Comparison of ENCODE assay signal across 29 mouse cellular contexts in genomic region chr2:79398831-79399230, GRCm38 (mm10). TPM values are rescaled to one million over a fixed set of nuclear protein-coding genes. Genes with fewer than 3 reads are reported as not detected.
DNase-seq lines count a peak whose midpoint lies in the region; ATAC-seq lines count a peak whose summit lies in the region.
"Had no signal": no experiment of that assay in that cellular context is flagged by ENCODE, and none has a peak within 500 bp of the region (broad histone marks: within the 10 kb centered on the region; RNA-seq: fewer than 3 reads in every experiment).

No protein-coding gene starts in this region.

- no peak overlapping the region for H3K4me3 ChIP-seq in intestine, embryonic 15.5 days (replicated peaks)
- no peak overlapping the region for H3K4me3 ChIP-seq in intestine, embryonic 16.5 days (ENCODE audit: low read length)
- H3K4me3 ChIP-seq in midbrain, embryonic 14.5 days (replicated peaks; ENCODE audit: low read depth, low read length): no peak overlapping the region
- H3K4me3 ChIP-seq: forebrain, embryonic 10.5 days; gastrocnemius, adult 2 months; heart, embryonic 13.5 days; left cerebral cortex, adult 2 months; limb, embryonic 10.5 days had no signal

- H3K27ac ChIP-seq in intestine, embryonic 15.5 days: no peak overlapping the region
- no peak overlapping the region for H3K27ac ChIP-seq in intestine, embryonic 16.5 days (ENCODE audit: low read length)
- H3K27ac ChIP-seq in midbrain, embryonic 14.5 days (replicated peaks; ENCODE audit: low read depth, low read length): 0 out of 2 replicates have a peak overlapping the region, but pooled peaks have one; percentile 5
- H3K27ac ChIP-seq: forebrain, embryonic 10.5 days; gastrocnemius, adult 2 months; heart, embryonic 13.5 days; left cerebral cortex, adult 2 months; limb, embryonic 10.5 days had no signal

- no peak overlapping the region for H3K4me2 ChIP-seq in intestine, embryonic 15.5 days (replicated peaks)
- H3K4me2 ChIP-seq in intestine, embryonic 16.5 days (ENCODE audit: low read depth, low read length): no peak overlapping the region
- no peak overlapping the region for H3K4me2 ChIP-seq in midbrain, embryonic 14.5 days (ENCODE audit: low read length)
- H3K4me2 ChIP-seq: heart, embryonic 13.5 days had no signal

- H3K4me1 ChIP-seq in intestine, embryonic 15.5 days (replicated peaks): no peaks in the 10 kb centered on the region
- H3K4me1 ChIP-seq in intestine, embryonic 16.5 days (ENCODE audit: control insufficient read depth, insufficient read depth, low read length): no peaks in the 10 kb centered on the region
- peaks cover 9% of the 10 kb centered on the region for H3K4me1 ChIP-seq in midbrain, embryonic 14.5 days (ENCODE audit: control insufficient read depth, insufficient read depth, low read length)
- H3K4me1 ChIP-seq: heart, embryonic 13.5 days; limb, embryonic 10.5 days had no signal

- H3K36me3 ChIP-seq in intestine, embryonic 15.5 days: no peaks in the 10 kb centered on the region
- no peaks in the 10 kb centered on the region for H3K36me3 ChIP-seq in intestine, embryonic 16.5 days (ENCODE audit: control insufficient read depth, insufficient read depth, low read length)
- no peaks in the 10 kb centered on the region for H3K36me3 ChIP-seq in midbrain, embryonic 14.5 days (ENCODE audit: control insufficient read depth, insufficient read depth, low read length)
- H3K36me3 ChIP-seq: forebrain, embryonic 10.5 days; heart, embryonic 13.5 days; limb, embryonic 10.5 days had no signal

- H3K27me3 ChIP-seq in intestine, embryonic 15.5 days (replicated peaks): no peaks in the 10 kb centered on the region
- no peaks in the 10 kb centered on the region for H3K27me3 ChIP-seq in intestine, embryonic 16.5 days (replicated peaks; ENCODE audit: control insufficient read depth, insufficient read depth, low read length)
- H3K27me3 ChIP-seq in midbrain, embryonic 14.5 days (ENCODE audit: control insufficient read depth, insufficient read depth, low read length): no peaks in the 10 kb centered on the region
- H3K27me3 ChIP-seq: heart, embryonic 13.5 days had no signal

- WGBS in intestine, embryonic 15.5 days: 67% methylated on average over 5 of the region's 5 CpGs
- WGBS in intestine, embryonic 16.5 days: 66% methylated on average over 5 of the region's 5 CpGs
- 39% methylated on average over 5 of the region's 5 CpGs for WGBS in midbrain, embryonic 14.5 days

- intact Hi-C loops in heart, postnatal 25 days (cut with DNase I): no loop called here

- no peak overlapping the region for H3K9ac ChIP-seq in intestine, embryonic 15.5 days
- H3K9ac ChIP-seq in intestine, embryonic 16.5 days (ENCODE audit: low read depth, low read length): no peak overlapping the region
- H3K9ac ChIP-seq in midbrain, embryonic 14.5 days (replicated peaks; ENCODE audit: low read length): no peak overlapping the region
- H3K9ac ChIP-seq: heart, embryonic 13.5 days; liver, postnatal 0 days had no signal

- peak; percentile 58 for ATAC-seq in intestine, embryonic 15.5 days
- ATAC-seq in intestine, embryonic 16.5 days: no peak
- no peak for ATAC-seq in midbrain, embryonic 14.5 days (ENCODE audit: low FRiP score, low TSS enrichment)
- ATAC-seq: activated CD4-positive, CD25-positive, alpha-beta regulatory T cell, adult 4 months; inflammation-experienced regulatory T-cells, adult 6 months; liver, postnatal 0 days had no signal

- peak; percentile 6 to 12 for DNase-seq in urinary bladder, postnatal 36 days (ENCODE audit: low spot score in 2 of 2)
- no peak for DNase-seq in urinary bladder, postnatal 25 days (ENCODE audit: low spot score)
- peak; percentile 20 for DNase-seq in midbrain, embryonic 14.5 days
- no peak for DNase-seq in heart, postnatal 25 days (ENCODE audit: low spot score)
- DNase-seq in adrenal gland, adult 2 months: no peak
- DNase-seq: adrenal gland, postnatal 25 days; cerebellum, adult 11 months; cerebellum, postnatal 25 days; embryo, embryonic 11 days; gastrocnemius, adult 2 months; kidney, adult 9 months; kidney, postnatal 25 days; liver, postnatal 0 days; lung, postnatal 14 days; thymus, postnatal 25 days had no signal

- no peaks in the 10 kb centered on the region for H3K9me3 ChIP-seq in intestine, embryonic 15.5 days
- no peaks in the 10 kb centered on the region for H3K9me3 ChIP-seq in intestine, embryonic 16.5 days (ENCODE audit: control insufficient read depth, low read length)
- H3K9me3 ChIP-seq in midbrain, embryonic 14.5 days (ENCODE audit: control insufficient read depth, low read length): no peaks in the 10 kb centered on the region
- H3K9me3 ChIP-seq: forebrain, embryonic 10.5 days; heart, embryonic 13.5 days; limb, embryonic 10.5 days had no signal

RNA-seq across cellular contexts. Expression of gene Neurod1, which starts 57.7 kb away (rescaled TPM):
- 3.6 and 4.2 TPM in 2 replicates for polyA plus RNA-seq in intestine, embryonic 15.5 days (2015; fragmentation: Nextera tagmentation; extraction: Ambion mirVana)
- polyA plus RNA-seq in intestine, embryonic 16.5 days (2015; fragmentation: Nextera tagmentation; extraction: Ambion mirVana): 2.9 and 3.2 TPM in 2 replicates
- polyA plus RNA-seq in midbrain, embryonic 14.5 days (2014; fragmentation: Nextera tagmentation; extraction: Ambion mirVana): 37.0 and 40.2 TPM in 2 replicates
- total RNA-seq in heart, postnatal 25 days (2021): not detected
- not detected for total RNA-seq in adrenal gland, adult 2 months (2021)
- polyA plus RNA-seq in adrenal gland, adult 2 months (2012; rRNA removed): 0.07 TPM in 1 of 2 replicates, not detected in the other
- total RNA-seq: adrenal gland, postnatal 25 days; gastrocnemius, adult 2 months; granulocyte monocyte progenitor cell, adult 5-6 weeks; hematopoietic stem cell, adult 5-6 weeks; liver, adult 2 months; megakaryocyte, adult 5-6 weeks; neutrophil, adult 5-6 weeks had no signal
- polyA plus RNA-seq: activated CD4-positive, CD25-positive, alpha-beta regulatory T cell, adult 4 months; heart, embryonic 13.5 days; inflammation-experienced regulatory T-cells, adult 6 months; limb, embryonic 10.5 days; liver, adult 2 months; liver, postnatal 0 days; testis, adult 2 months had no signal

RNA-seq across cellular contexts. Expression of gene Cerkl, which starts 57.8 kb away (rescaled TPM):
- polyA plus RNA-seq in intestine, embryonic 15.5 days (2015; fragmentation: Nextera tagmentation; extraction: Ambion mirVana): 1.5 and 1.6 TPM in 2 replicates
- polyA plus RNA-seq in intestine, embryonic 16.5 days (2015; fragmentation: Nextera tagmentation; extraction: Ambion mirVana): 0.94 and 1.1 TPM in 2 replicates
- 1.1 and 3.3 TPM in 2 replicates for polyA plus RNA-seq in midbrain, embryonic 14.5 days (2014; fragmentation: Nextera tagmentation; extraction: Ambion mirVana)
- 1 to 10 TPM in 1 of 2 experiments, under 1 TPM in 1; 0.70 to 1.5 TPM for total RNA-seq in heart, postnatal 25 days (2021)
- total RNA-seq in adrenal gland, adult 2 months (2021): 1 to 10 TPM; 1.4 to 3.0 TPM
- polyA plus RNA-seq in adrenal gland, adult 2 months (2012; rRNA removed): 0.57 TPM in 1 of 2 replicates, not detected in the other

Comparison
In these comparisons a context has a peak if more than half of its experiments do, and no peak if none do; other contexts are left out.
1. DNase-seq: peak in urinary bladder, postnatal 36 days (2 of 2) and midbrain, embryonic 14.5 days (single experiment); none in urinary bladder, postnatal 25 days (single experiment), heart, postnatal 25 days (single experiment) and adrenal gland, adult 2 months (single experiment).